Mouse (Mus musculus) heart, embryonic 10.5 days (tissue): ENCODE data around the gene Slc16a14. TPM values are rescaled to one million over a fixed set of nuclear protein-coding genes. Genes with fewer than 3 reads are reported as not detected.

ENCODE experiments used
- DNase-seq: peaks from one replicate; pipeline ENCODE4 v3.0.0-alpha.2; 2017; ENCODE audit warnings: low spot score
- H3K27ac ChIP-seq: fragments of 300-500 bp; sonication (generic); 2 replicates; pipeline ENCODE4 v1.5.1; 2016; ENCODE audit warnings: mild to moderate bottlenecking
- H3K27me3 ChIP-seq: fragments of 300-500 bp; sonication (generic); 2 replicates; pipeline ENCODE4 v1.6.1; 2016; ENCODE audit warnings: mild to moderate bottlenecking; ENCODE audit not compliant: poor library complexity, insufficient read depth, severe bottlenecking
- H3K36me3 ChIP-seq: fragments of 300-500 bp; sonication (generic); 2 replicates; pipeline ENCODE4 v1.6.1; 2016; ENCODE audit warnings: mild to moderate bottlenecking, moderate library complexity
- H3K4me1 ChIP-seq: fragments of 300-500 bp; sonication (generic); 2 replicates; pipeline ENCODE4 v1.6.1; 2016; ENCODE audit warnings: mild to moderate bottlenecking
- H3K4me3 ChIP-seq: fragments of 300-500 bp; sonication (generic); 2 replicates; pipeline ENCODE4 v1.5.1; 2016; ENCODE audit warnings: mild to moderate bottlenecking, moderate library complexity
- H3K9me3 ChIP-seq: fragments of 300-500 bp; sonication (generic); 2 replicates; pipeline ENCODE4 v1.6.1; 2016; ENCODE audit warnings: mild to moderate bottlenecking, moderate library complexity
- WGBS: fragments of 180-500 bp; shearing (Covaris S2); methylation state at CpG from one replicate; pipeline ENCODE4 v1.1.7; 2016; 5-methylcytosine and 5-hydroxymethylcytosine counted together
- polyA plus RNA-seq: library from polyadenylated mRNA; unstranded; fragments of >200 nt; fragmentation: Nextera tagmentation; extraction: Ambion mirVana; gene quantifications from 2 replicates; pipeline ENCODE4 v1.2.1, GENCODE M21; 2016

The Slc16a14 gene
- polyA plus RNA-seq, 1 experiment from 2014 or later = 0.09 TPM

DNA sequence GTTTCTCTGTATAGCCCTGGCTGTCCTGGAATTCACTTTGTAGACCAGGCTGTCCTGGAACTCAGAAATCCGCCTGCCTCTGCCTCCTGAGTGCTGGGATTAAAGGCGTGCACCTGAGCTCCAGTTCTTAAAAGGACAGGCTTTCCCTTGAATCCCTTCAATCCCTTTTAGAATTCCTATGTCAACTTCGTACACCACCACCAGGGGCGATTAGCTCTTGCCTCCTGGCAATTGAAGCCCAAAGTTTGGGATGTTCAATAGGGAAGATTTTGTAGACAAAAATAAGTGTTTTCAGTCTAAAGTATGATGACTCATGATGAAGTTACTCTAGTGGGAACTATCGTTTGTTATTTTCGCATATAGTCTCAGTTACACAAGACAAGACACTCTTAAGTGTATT, 37.6 kb downstream of the Slc16a14 start:
- Histone ChIP-seq H3K4me1 (no peaks in the 10 kb centered on the region), H3K4me3 (no peak overlapping the region), H3K27me3 (no peaks in the 10 kb centered on the region), H3K27ac (no peak overlapping the region), H3K9me3 (no peaks in the 10 kb centered on the region), H3K36me3 (no peaks in the 10 kb centered on the region)
- no peak for DNase-seq
- WGBS = 78% methylated on average over 6 of the region's 6 CpGs

DNA sequence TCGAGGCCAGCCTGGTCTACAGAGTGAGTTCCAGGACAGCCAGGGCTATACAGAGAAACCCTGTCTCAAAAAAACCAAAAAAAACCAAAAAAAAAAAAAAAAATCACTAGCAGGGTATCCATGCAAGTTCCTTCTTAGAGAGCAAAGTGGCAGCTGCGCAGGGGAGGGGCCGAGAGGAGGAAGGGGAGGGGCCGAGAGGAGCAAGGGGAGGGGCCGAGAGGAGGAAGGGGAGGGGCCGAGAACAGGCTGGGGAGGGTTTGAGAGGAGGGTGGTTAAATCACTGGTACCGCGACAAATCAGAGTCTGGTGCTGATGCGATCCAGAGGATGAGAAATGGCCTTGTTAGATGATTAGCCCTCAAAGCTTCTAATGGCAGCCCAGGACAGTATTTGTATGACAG, 43.2 kb downstream of the Slc16a14 start:
- 88% methylated on average over 9 of the region's 9 CpGs for WGBS
- DNase-seq = no peak
- H3K9me3 ChIP-seq = no peaks in the 10 kb centered on the region

GRCm38 (mm10) chr1:84890503-84890902, 44.4 kb downstream of the Slc16a14 start:
- no peak for DNase-seq
- Histone ChIP-seq H3K4me1 (no peaks in the 10 kb centered on the region), H3K4me3 (no peak overlapping the region), H3K36me3 (no peaks in the 10 kb centered on the region), H3K9me3 (no peaks in the 10 kb centered on the region), H3K27me3 (no peaks in the 10 kb centered on the region), H3K27ac (no peak overlapping the region)
- 69% methylated on average over 7 of the region's 7 CpGs for WGBS

More for the DNA sequence above, 43.2 kb downstream of the Slc16a14 start:
- H3K36me3 ChIP-seq = no peaks in the 10 kb centered on the region
- H3K4me3 ChIP-seq = no peak overlapping the region
- H3K27me3 ChIP-seq = no peaks in the 10 kb centered on the region
- no peaks in the 10 kb centered on the region for H3K4me1 ChIP-seq
- H3K27ac ChIP-seq = no peak overlapping the region

- Histone ChIP-seq H3K27me3 (no peaks in the 10 kb centered on the region), H3K27ac (no peak overlapping the region), H3K36me3 (no peaks in the 10 kb centered on the region), H3K4me1 (no peaks in the 10 kb centered on the region), H3K9me3 (no peaks in the 10 kb centered on the region), H3K4me3 (no peak overlapping the region)
- 39% methylated on average over 7 of the region's 7 CpGs for WGBS
- DNase-seq = no peak
These were observed 44.9 kb downstream of the Slc16a14 start for GRCm38 (mm10) chr1:84890005-84890393.

GRCm38 (mm10) chr1:84889330-84890004, 45.5 kb downstream of the Slc16a14 start:
- WGBS = 58% methylated on average over 8 of the region's 8 CpGs
- H3K27ac ChIP-seq = no peak overlapping the region

GRCm38 (mm10) chr1:84885921-84886320, 49.0 kb downstream of the Slc16a14 start:
- DNase-seq = no peak
- H3K4me1 ChIP-seq = no peaks in the 10 kb centered on the region
- H3K36me3 ChIP-seq = no peaks in the 10 kb centered on the region

More at GRCm38 (mm10) chr1:84889330-84890004, 45.5 kb downstream of the Slc16a14 start:
- H3K4me3 ChIP-seq = no peak overlapping the region
- no peaks in the 10 kb centered on the region for H3K4me1 ChIP-seq
- no peak for DNase-seq
- H3K27me3 ChIP-seq = no peaks in the 10 kb centered on the region
- H3K9me3 ChIP-seq = no peaks in the 10 kb centered on the region
- no peaks in the 10 kb centered on the region for H3K36me3 ChIP-seq

DNA sequence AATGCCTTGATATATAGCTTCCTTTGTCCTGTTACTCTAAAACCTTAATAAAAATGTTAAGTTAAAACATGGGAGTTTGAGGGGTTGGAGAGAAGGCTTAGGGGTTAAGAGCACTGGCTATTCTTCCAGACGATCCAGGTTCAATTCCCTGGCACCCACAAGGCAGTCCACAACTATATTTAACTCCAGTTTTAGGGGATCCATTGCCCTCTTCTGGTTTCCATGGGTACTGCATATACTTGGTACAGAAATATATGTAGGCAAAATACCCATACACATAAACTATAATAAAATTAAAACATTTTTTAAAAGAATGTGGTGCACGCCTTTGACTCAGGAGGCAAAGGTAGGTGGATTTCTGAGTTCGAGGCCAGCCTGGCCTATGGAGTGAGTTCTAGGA, 49.8 kb downstream of the Slc16a14 start:
- Histone ChIP-seq H3K9me3 (no peaks in the 10 kb centered on the region), H3K27ac (no peak overlapping the region), H3K36me3 (no peaks in the 10 kb centered on the region), H3K4me1 (no peaks in the 10 kb centered on the region), H3K4me3 (no peak overlapping the region), H3K27me3 (no peaks in the 10 kb centered on the region)
- no peak for DNase-seq
- 80% methylated on average over 3 of the region's 3 CpGs for WGBS

More at GRCm38 (mm10) chr1:84885921-84886320, 49.0 kb downstream of the Slc16a14 start:
- H3K27ac ChIP-seq = no peak overlapping the region
- H3K27me3 ChIP-seq = no peaks in the 10 kb centered on the region
- no peak overlapping the region for H3K4me3 ChIP-seq
- H3K9me3 ChIP-seq = no peaks in the 10 kb centered on the region
- 88% methylated on average over 6 of the region's 6 CpGs for WGBS

DNA sequence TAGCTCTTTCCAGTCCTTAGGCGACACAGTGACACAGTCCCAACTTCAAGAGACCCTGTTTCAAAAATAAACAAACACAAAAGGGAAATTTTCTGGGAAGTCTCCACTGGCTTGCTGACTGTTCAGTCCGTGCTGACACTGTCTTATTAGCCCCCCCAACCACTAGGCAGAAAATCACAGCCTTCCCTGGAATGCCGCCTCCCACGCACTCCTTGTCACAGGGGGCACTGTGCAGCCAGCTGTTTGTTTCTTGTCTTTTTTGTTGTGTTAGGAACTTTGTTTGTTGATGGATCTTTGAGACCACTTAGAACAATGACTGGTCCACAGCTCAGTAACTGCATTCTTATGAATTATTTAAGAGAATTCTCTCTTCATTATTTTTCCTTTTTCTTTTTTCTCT, 51.0 kb downstream of the Slc16a14 start:
- no peak overlapping the region for H3K4me3 ChIP-seq
- WGBS = 70% methylated on average over 4 of the region's 4 CpGs

DNA sequence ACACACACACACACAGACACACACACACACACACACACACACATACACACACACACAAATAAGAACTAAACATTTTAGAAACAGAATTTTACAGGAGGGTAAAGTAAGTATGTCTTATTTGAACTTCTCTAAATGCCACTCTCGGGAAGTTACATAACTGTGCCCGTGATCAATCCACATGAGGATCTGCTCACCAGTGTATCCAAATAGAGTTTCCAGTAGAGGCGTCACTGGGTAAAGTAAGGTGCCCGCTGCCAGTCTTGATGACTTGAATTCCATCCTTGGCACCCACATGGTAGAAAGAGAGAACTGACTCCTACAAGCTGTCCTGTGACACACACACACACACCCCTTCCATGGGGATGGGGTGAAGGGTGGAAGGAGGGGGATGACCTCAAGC, 52.0 kb downstream of the Slc16a14 start:
- 88% methylated on average over 4 of the region's 4 CpGs for WGBS
- DNase-seq = no peak
- no peaks in the 10 kb centered on the region for H3K36me3 ChIP-seq
- no peaks in the 10 kb centered on the region for H3K4me1 ChIP-seq
- H3K9me3 ChIP-seq = no peaks in the 10 kb centered on the region
- H3K27ac ChIP-seq = no peak overlapping the region
- H3K4me3 ChIP-seq = no peak overlapping the region
- H3K27me3 ChIP-seq = no peaks in the 10 kb centered on the region

More for the DNA sequence above, 51.0 kb downstream of the Slc16a14 start:
- Histone ChIP-seq H3K9me3 (no peaks in the 10 kb centered on the region), H3K27ac (no peak overlapping the region), H3K36me3 (no peaks in the 10 kb centered on the region), H3K27me3 (no peaks in the 10 kb centered on the region), H3K4me1 (no peaks in the 10 kb centered on the region)
- DNase-seq = no peak

GRCm38 (mm10) chr1:84882066-84882532, 52.8 kb downstream of the Slc16a14 start:
- Histone ChIP-seq H3K4me3 (no peak overlapping the region), H3K9me3 (no peaks in the 10 kb centered on the region), H3K4me1 (no peaks in the 10 kb centered on the region), H3K27ac (no peak overlapping the region), H3K36me3 (no peaks in the 10 kb centered on the region), H3K27me3 (no peaks in the 10 kb centered on the region)
- no peak for DNase-seq
- 68% methylated on average over 2 of the region's 2 CpGs for WGBS

- no peak for DNase-seq
- no peaks in the 10 kb centered on the region for H3K36me3 ChIP-seq
- no peaks in the 10 kb centered on the region for H3K27me3 ChIP-seq
- H3K27ac ChIP-seq = no peak overlapping the region
- no peaks in the 10 kb centered on the region for H3K4me1 ChIP-seq
- H3K9me3 ChIP-seq = no peaks in the 10 kb centered on the region
- no peak overlapping the region for H3K4me3 ChIP-seq
- 69% methylated on average over 11 of the region's 11 CpGs for WGBS
These were observed 53.5 kb downstream of the Slc16a14 start for GRCm38 (mm10) chr1:84881248-84882065.

DNA sequence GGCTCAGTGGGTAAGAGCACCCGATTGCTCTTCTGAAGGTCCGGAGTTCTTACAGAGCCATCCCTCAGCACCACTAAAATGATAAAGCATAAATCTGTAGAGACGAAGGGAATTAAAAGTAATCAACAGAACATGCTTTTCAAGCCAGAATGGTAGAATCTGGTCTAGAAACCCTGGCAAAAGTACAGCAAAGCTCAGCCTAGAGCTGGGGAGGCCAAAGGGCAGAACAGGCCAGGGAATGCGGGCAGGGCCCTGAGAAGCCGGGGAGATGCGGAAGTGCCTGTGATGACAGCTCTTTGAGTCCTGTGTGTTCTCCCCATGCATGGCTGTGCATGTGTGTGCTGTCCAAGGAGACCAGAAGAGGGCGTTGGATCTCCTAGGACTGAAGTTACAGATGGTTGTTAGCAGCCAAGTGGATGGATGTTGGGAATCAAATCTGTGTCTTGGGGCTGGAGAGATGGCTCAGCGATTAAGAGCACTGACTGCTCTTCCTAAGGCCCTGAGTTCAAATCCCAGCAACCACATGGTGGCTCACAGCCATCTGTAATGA, 55.3 kb downstream of the Slc16a14 start:
- Histone ChIP-seq H3K9me3 (no peaks in the 10 kb centered on the region), H3K4me3 (no peak overlapping the region), H3K36me3 (no peaks in the 10 kb centered on the region), H3K4me1 (no peaks in the 10 kb centered on the region), H3K27me3 (no peaks in the 10 kb centered on the region), H3K27ac (no peak overlapping the region)
- DNase-seq = no peak
- WGBS = 92% methylated on average over 8 of the region's 8 CpGs

DNA sequence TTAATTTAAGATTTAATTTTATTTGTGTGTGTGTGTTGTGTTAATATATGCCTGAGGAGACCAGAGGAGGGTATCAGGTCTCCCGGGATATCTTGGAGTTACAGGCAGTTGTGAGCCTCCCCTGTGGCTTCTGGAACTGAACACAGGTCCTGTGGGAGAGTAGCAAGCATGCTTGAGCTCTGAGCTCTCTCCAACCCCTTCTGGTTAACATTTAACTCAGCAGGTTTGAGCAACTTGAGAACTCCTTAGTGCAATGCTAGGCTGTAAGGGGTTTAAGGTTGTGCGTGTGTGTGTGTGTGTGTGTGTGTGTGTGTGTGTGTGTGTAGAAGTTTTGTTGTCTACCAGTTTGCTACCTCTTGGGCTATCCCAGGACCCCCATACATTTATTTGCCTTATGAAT, 57.3 kb downstream of the Slc16a14 start:
- H3K36me3 ChIP-seq = no peaks in the 10 kb centered on the region
- no peak for DNase-seq
- no peaks in the 10 kb centered on the region for H3K9me3 ChIP-seq
- H3K27ac ChIP-seq = no peak overlapping the region
- H3K4me3 ChIP-seq = no peak overlapping the region
- no peaks in the 10 kb centered on the region for H3K4me1 ChIP-seq
- WGBS = 84% methylated on average over 2 of the region's 2 CpGs
- no peaks in the 10 kb centered on the region for H3K27me3 ChIP-seq
